Mouse (Mus musculus) kidney, postnatal 4 days (tissue): ENCODE data around the gene Hypk.

Experiments used
- DNase-seq, 2 experiments: peaks; one replicate each; pipeline ENCODE4 v3.0.0; 2021; ENCODE audit warnings: mixed read lengths in 2 of 2

The Hypk gene

GRCm38 (mm10) chr2:121452990-121453389 is at the start of gene Hypk:
TSS of gene Hypk (plus strand) at chr2:121453290.
- DNase-seq, result no peak

- DNase-seq, result no peak
These were observed 49.8 kb upstream of the Hypk start for GRCm38 (mm10) chr2:121403296-121403695.

- DNase-seq, result peak; percentile 38 to 54
These were observed 44.9 kb upstream of the Hypk start for GRCm38 (mm10) chr2:121408160-121408559.

GRCm38 (mm10) chr2:121412843-121413386 is 40.2 kb upstream of the Hypk start:
- peak in 1 of 2 experiments; percentile 3 for DNase-seq

GRCm38 (mm10) chr2:121413387-121414042 is 39.6 kb upstream of the Hypk start, which contains the start of the genes Pdia3 and Catsper2:
TSS of gene Pdia3 (plus strand) at chr2:121413775.
TSS of gene Catsper2 (minus strand) at chr2:121413792.
- DNase-seq, result peak; percentile 96 to 98

GRCm38 (mm10) chr2:121414139-121414685 is 38.9 kb upstream of the Hypk start:
- DNase-seq, result no peak

- DNase-seq, result no peak
These were observed 38.0 kb upstream of the Hypk start for GRCm38 (mm10) chr2:121415103-121415502.

- no peak for DNase-seq
These were observed 37.5 kb upstream of the Hypk start for GRCm38 (mm10) chr2:121415591-121415990.

- no peak for DNase-seq
These were observed 36.7 kb upstream of the Hypk start for GRCm38 (mm10) chr2:121416356-121416755.

- no peak for DNase-seq
These were observed 34.6 kb upstream of the Hypk start for GRCm38 (mm10) chr2:121418476-121418875.

- no peak for DNase-seq
These were observed 29.9 kb upstream of the Hypk start for GRCm38 (mm10) chr2:121423166-121423565.

- no peak for DNase-seq
These were observed 27.2 kb upstream of the Hypk start for GRCm38 (mm10) chr2:121425890-121426289.

- no peak for DNase-seq
These were observed 18.2 kb upstream of the Hypk start for GRCm38 (mm10) chr2:121434854-121435253.

- DNase-seq, result peak in 1 of 2 experiments; percentile 27
These were observed 13.3 kb upstream of the Hypk start for GRCm38 (mm10) chr2:121439746-121440145.

- no peak for DNase-seq
These were observed 12.1 kb upstream of the Hypk start for GRCm38 (mm10) chr2:121440834-121441605.

GRCm38 (mm10) chr2:121441800-121442199 is 11.3 kb upstream of the Hypk start:
- peak in 1 of 2 experiments; percentile 12 for DNase-seq

GRCm38 (mm10) chr2:121442259-121443067 is 10.6 kb upstream of the Hypk start:
- peak; percentile 84 to 88 for DNase-seq

- no peak for DNase-seq
These were observed 10.1 kb upstream of the Hypk start for GRCm38 (mm10) chr2:121443068-121443349.

GRCm38 (mm10) chr2:121444178-121444577 is 8.9 kb upstream of the Hypk start, which contains the start of gene Ell3:
TSS of gene Ell3 (minus strand) at chr2:121444278.
- DNase-seq, result no peak

GRCm38 (mm10) chr2:121445117-121445516 is 8.0 kb upstream of the Hypk start:
- no peak for DNase-seq

GRCm38 (mm10) chr2:121446506-121446905 is 6.6 kb upstream of the Hypk start:
- DNase-seq, result no peak

- no peak for DNase-seq
These were observed 6.1 kb upstream of the Hypk start for GRCm38 (mm10) chr2:121447006-121447405.

- peak; percentile 63 to 72 for DNase-seq
These were observed 5.0 kb upstream of the Hypk start for GRCm38 (mm10) chr2:121448136-121448535.
